Mouse (Mus musculus) liver, adult 2 months (tissue): ENCODE results near the gene Itsn1. TPM values are rescaled to one million over a fixed set of nuclear protein-coding genes. Genes with fewer than 3 reads are reported as not detected.

ENCODE experiments used
- DNase-seq: peaks from one replicate; pipeline ENCODE4 v3.0.0-alpha.2; 2011; ENCODE audit warnings: low read depth, low spot score; ENCODE audit errors: extremely low read depth
- H3K27ac ChIP-seq: fragments of 200-500 bp; replicated peaks from 2 replicates; pipeline ENCODE4 v1.5.1; 2012; ENCODE audit warnings: low read depth, mild to moderate bottlenecking, control low read depth, inconsistent platforms, low read length; ENCODE audit not compliant: insufficient read depth
- H3K27me3 ChIP-seq: fragments of 200-500 bp; 2 replicates; pipeline ENCODE4 v1.6.1; 2012; ENCODE audit warnings: mild to moderate bottlenecking, moderate library complexity, low read length, inconsistent platforms; ENCODE audit not compliant: control insufficient read depth, insufficient read depth
- H3K36me3 ChIP-seq: fragments of 200-500 bp; 2 replicates; pipeline ENCODE4 v1.6.1; 2012; ENCODE audit warnings: low read length, inconsistent platforms; ENCODE audit not compliant: control insufficient read depth, insufficient read depth
- H3K4me1 ChIP-seq: fragments of 200-500 bp; 2 replicates; pipeline ENCODE4 v1.6.1; 2011; ENCODE audit warnings: low read length; ENCODE audit not compliant: control insufficient read depth, insufficient read depth
- H3K4me3 ChIP-seq: fragments of 200-500 bp; 2 replicates; pipeline ENCODE4 v1.5.1; 2011; ENCODE audit warnings: low read depth, mild to moderate bottlenecking, control low read depth, low read length, moderate library complexity; ENCODE audit not compliant: insufficient read depth
- H3K79me2 ChIP-seq: fragments of 200-500 bp; 2 replicates; pipeline ENCODE4 v1.6.1; 2012; ENCODE audit warnings: inconsistent platforms, mild to moderate bottlenecking, low read length, moderate library complexity; ENCODE audit not compliant: control insufficient read depth, insufficient read depth
- H3K9ac ChIP-seq: fragments of 200-500 bp; 2 replicates; pipeline ENCODE4 v1.6.1; 2012; ENCODE audit warnings: low read depth, mild to moderate bottlenecking, control low read depth, inconsistent platforms, low read length
- CTCF ChIP-seq: fragments of 200-500 bp; IDR thresholded peaks from 2 replicates; pipeline ENCODE4 v1.5.1; 2011; ENCODE audit warnings: low read depth, low read length, control low read depth
- POLR2A ChIP-seq: fragments of 200-500 bp; IDR thresholded peaks from 2 replicates; pipeline ENCODE4 v1.6.1; 2011; ENCODE audit warnings: low read length, control low read depth; ENCODE audit not compliant: insufficient read depth; ENCODE audit errors: extremely low read depth
- WGBS: fragments of 180-500 bp; shearing (Covaris S2); methylation state at CpG from one replicate; pipeline ENCODE4 v1.1.7; 2018; 5-methylcytosine and 5-hydroxymethylcytosine counted together
- polyA plus RNA-seq: library from polyadenylated mRNA; depleted of rRNA; stranded (reverse); fragments of >200 nt; gene quantifications from 2 replicates; pipeline ENCODE4 v1.2.3, GENCODE M21; 2012
- total RNA-seq: library from RNA; depleted of rRNA; stranded (reverse); fragments of >200 nt; gene quantifications from 2 replicates; pipeline ENCODE4 v1.2.3, GENCODE M21; 2014

Gene Itsn1
- total and polyA plus RNA-seq, 2 experiments, result 13.6 to 16.3 TPM

DNA sequence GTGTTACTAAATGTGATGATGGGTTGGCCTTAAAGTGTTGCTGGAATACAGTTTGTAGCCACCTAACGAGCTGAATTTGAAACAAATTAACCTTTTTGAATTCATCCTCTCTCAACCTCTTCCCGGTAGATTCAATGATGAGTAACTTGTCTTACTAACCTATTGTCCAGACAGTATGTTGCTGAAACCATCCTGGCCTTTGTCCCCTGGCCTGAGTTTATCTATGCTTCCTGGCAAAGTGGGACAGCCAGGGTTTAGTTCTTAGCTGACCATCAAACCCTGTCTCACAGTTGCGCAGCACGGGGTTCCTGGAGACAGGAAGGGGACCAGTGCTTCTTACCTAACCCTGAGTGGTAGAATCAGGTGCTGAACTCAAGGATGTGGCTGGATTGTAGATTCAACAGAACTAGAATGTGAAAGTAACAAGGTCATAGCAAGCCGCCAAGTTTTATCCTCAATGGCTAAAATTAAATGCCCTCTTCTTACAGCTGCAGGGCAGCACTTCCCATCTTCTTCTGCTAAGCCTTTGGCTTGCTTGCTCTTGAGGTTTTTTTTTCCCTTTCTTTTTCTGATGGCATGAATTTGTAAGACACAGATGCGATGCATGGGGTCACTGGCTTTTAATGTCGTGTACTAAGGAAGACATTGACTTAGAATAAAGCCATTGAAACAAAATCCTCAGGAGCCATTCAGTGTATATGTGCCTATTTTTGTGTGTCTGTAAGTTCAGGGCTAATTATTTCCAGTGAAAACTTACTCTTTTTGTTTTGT lies 7.2 kb downstream of the Itsn1 start:
- no peak overlapping the region for H3K4me3 ChIP-seq
- TF ChIP-seq POLR2A (no peak), CTCF (no peak)
- H3K4me1 ChIP-seq, result peaks cover 22% of the 10 kb centered on the region
- peak; percentile 91 for DNase-seq
- WGBS, result 30% methylated on average over 7 of the region's 7 CpGs
- H3K27ac ChIP-seq, result no peak overlapping the region
- H3K79me2 ChIP-seq, result peaks cover 38% of the 10 kb centered on the region
- H3K9ac ChIP-seq, result no peak overlapping the region
- H3K27me3 ChIP-seq, result no peaks in the 10 kb centered on the region
- no peaks in the 10 kb centered on the region for H3K36me3 ChIP-seq

DNA sequence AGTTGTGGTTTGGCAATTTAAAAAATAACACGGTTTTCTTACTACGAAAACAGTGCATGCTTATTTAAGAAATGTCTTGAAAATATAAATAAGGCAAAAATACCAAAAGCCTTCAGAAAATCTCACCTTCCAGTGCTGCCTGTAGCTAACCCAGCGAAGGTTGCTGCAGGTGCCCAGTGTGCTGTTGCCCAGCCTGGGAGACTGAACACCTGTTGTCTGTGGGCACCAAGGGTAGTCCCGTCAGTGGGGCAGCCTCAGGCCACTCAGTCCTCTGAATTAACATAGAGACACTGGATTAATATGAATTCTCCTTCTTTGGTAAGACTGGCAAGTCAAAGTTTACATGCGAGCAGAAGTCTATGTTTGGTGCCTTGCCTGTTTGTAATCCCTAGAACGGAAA lies 9.4 kb downstream of the Itsn1 start:
- Histone ChIP-seq H3K4me1 (peaks cover 26% of the 10 kb centered on the region), H3K9ac (no peak overlapping the region), H3K27ac (no peak overlapping the region), H3K36me3 (no peaks in the 10 kb centered on the region), H3K27me3 (no peaks in the 10 kb centered on the region), H3K4me3 (no peak overlapping the region), H3K79me2 (peaks cover 29% of the 10 kb centered on the region)
- WGBS, result 81% methylated on average over 6 of the region's 6 CpGs
- no peak for DNase-seq
- TF ChIP-seq CTCF (no peak), POLR2A (no peak)

- H3K79me2 ChIP-seq, result peaks cover 26% of the 10 kb centered on the region; the same call in 1 of the 2 replicates
- H3K9ac ChIP-seq, result no peak overlapping the region
- no peak for DNase-seq
- no peak for TF ChIP-seq CTCF
- TF ChIP-seq POLR2A, result no peak
- no peaks in the 10 kb centered on the region for H3K36me3 ChIP-seq
- peaks cover 21% of the 10 kb centered on the region for H3K4me1 ChIP-seq
- 63% methylated on average over 8 of the region's 8 CpGs for WGBS
- no peaks in the 10 kb centered on the region for H3K27me3 ChIP-seq
- peak overlapping the region; percentile 71 for H3K27ac ChIP-seq
- no peak overlapping the region for H3K4me3 ChIP-seq
Measured at GRCm38 (mm10) chr16:91740184-91740917, 11.3 kb downstream of the Itsn1 start.

GRCm38 (mm10) chr16:91740918-91741255 lies 11.8 kb downstream of the Itsn1 start:
- Histone ChIP-seq H3K9ac (0 out of 2 replicates have a peak overlapping the region, but pooled peaks have one; percentile 19), H3K27me3 (no peaks in the 10 kb centered on the region), H3K36me3 (no peaks in the 10 kb centered on the region), H3K27ac (0 out of 2 replicates have a peak overlapping the region, but pooled peaks have one; percentile 13), H3K79me2 (peaks cover 26% of the 10 kb centered on the region; the same call in 1 of the 2 replicates), H3K4me3 (no peak overlapping the region), H3K4me1 (peaks cover 21% of the 10 kb centered on the region)
- WGBS, result 71% methylated on average over 7 of the region's 7 CpGs
- DNase-seq, result no peak
- TF ChIP-seq CTCF (no peak), POLR2A (no peak)

DNA sequence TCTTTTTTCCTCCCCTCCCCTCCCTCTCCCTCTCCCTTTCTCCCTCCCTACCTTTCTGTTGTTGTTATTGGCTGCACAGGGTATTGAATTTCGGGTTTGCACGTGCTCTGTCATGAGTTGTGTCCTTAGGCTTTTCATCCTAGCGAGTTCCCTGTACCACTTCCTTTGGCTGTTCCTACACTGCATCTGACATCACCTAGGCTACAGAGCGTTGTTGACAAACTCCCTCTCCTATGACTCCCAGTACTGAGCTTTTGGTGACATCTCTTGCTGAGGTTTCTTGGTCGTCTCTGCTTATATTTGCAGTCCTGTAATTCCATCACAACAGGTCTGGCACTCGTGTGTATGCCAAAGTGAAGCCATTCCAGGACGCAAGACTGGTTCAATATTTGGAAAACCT lies 14.0 kb downstream of the Itsn1 start:
- H3K27ac ChIP-seq, result no peak overlapping the region
- peak; percentile 60 for DNase-seq
- 12% methylated on average over 7 of the region's 7 CpGs for WGBS

More for the DNA sequence above, 14.0 kb downstream of the Itsn1 start:
- Histone ChIP-seq H3K4me1 (peaks cover 29% of the 10 kb centered on the region), H3K36me3 (no peaks in the 10 kb centered on the region), H3K27me3 (no peaks in the 10 kb centered on the region), H3K79me2 (peaks cover 20% of the 10 kb centered on the region; the same call in 1 of the 2 replicates), H3K4me3 (no peak overlapping the region), H3K9ac (no peak overlapping the region)
- no peak for TF ChIP-seq POLR2A
- no peak for TF ChIP-seq CTCF
